Mouse (Mus musculus) kidney, embryonic 16.5 days (tissue): ENCODE measurements at regions not wholly inside any gene's neighbourhood (a gene's known extent, or its start where the extent isn't known, plus 50 kb on each side); places are given as distances from the start of the nearest gene placed in this dataset.

ENCODE experiments used
- ATAC-seq: fragments of 200-750 bp; cut with Nextera tagmentation; 2 replicates; pipeline ENCODE4 v1.8.0; 2017; ENCODE audit warnings: moderate TSS enrichment; ENCODE audit not compliant: low FRiP score, low TSS enrichment
- H3K27ac ChIP-seq: fragments of 300-500 bp; sonication (generic); 2 replicates; pipeline ENCODE4 v1.5.1; 2014; ENCODE audit warnings: low read length
- H3K27me3 ChIP-seq: fragments of 300-500 bp; sonication (generic); 2 replicates; pipeline ENCODE4 v1.6.1; 2014; ENCODE audit warnings: low read length, control low read depth, mixed read lengths; ENCODE audit not compliant: insufficient read depth
- H3K36me3 ChIP-seq: fragments of 300-500 bp; sonication (generic); 2 replicates; pipeline ENCODE4 v1.6.1; 2014; ENCODE audit warnings: low read length, control low read depth, mixed read lengths; ENCODE audit not compliant: insufficient read depth
- H3K4me1 ChIP-seq: fragments of 300-500 bp; sonication (generic); 2 replicates; pipeline ENCODE4 v1.6.1; 2014; ENCODE audit warnings: low read length, control low read depth, mixed read lengths; ENCODE audit not compliant: insufficient read depth
- H3K4me2 ChIP-seq: fragments of 300-500 bp; sonication (generic); replicated peaks from 2 replicates; pipeline ENCODE4 v1.6.1; 2014; ENCODE audit warnings: low read depth, low read length
- H3K4me3 ChIP-seq: fragments of 300-500 bp; sonication (generic); 2 replicates; pipeline ENCODE4 v1.5.1; 2014; ENCODE audit warnings: mild to moderate bottlenecking, low read length
- H3K9ac ChIP-seq: fragments of 300-500 bp; sonication (generic); replicated peaks from 2 replicates; pipeline ENCODE4 v1.6.1; 2014; ENCODE audit warnings: low read length
- H3K9me3 ChIP-seq: fragments of 300-500 bp; sonication (generic); 2 replicates; pipeline ENCODE4 v1.6.1; 2016; ENCODE audit warnings: low read length, control low read depth
- WGBS: fragments of 180-500 bp; shearing (Covaris S2); extraction: QIAGEN DNeasy Blood & Tissue Kit; methylation state at CpG from one replicate; pipeline ENCODE4 v1.1.7; 2014; 5-methylcytosine and 5-hydroxymethylcytosine counted together

DNA sequence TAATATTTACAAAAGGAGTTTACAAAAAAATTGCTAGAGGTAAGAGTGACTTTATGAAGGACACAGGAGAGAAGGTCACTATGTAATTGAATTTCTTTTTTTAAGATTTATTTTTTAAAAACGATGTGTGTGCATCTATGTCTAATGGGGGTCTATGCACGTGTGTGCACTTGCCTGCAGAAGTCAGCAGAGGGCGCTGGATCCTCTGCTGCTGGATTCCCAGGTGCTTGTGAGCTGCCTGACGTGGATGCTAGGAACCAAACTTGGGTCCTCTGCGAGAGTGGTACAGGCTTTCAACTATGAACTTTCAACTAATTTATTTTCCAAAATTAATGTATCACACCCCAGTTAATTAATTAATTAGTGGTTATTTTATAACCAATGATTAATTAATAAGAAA is 85.0 kb downstream of the Glrx3 start:
- no peak overlapping the region for H3K27ac ChIP-seq
- no peaks in the 10 kb centered on the region for H3K4me1 ChIP-seq
- no peak for ATAC-seq
- no peaks in the 10 kb centered on the region for H3K27me3 ChIP-seq
- no peaks in the 10 kb centered on the region for H3K9me3 ChIP-seq
- no peak overlapping the region for H3K4me2 ChIP-seq
- no peak overlapping the region for H3K9ac ChIP-seq
- no peaks in the 10 kb centered on the region for H3K36me3 ChIP-seq
- H3K4me3 ChIP-seq = no peak overlapping the region
- 79% methylated on average over 5 of the region's 5 CpGs for WGBS

DNA sequence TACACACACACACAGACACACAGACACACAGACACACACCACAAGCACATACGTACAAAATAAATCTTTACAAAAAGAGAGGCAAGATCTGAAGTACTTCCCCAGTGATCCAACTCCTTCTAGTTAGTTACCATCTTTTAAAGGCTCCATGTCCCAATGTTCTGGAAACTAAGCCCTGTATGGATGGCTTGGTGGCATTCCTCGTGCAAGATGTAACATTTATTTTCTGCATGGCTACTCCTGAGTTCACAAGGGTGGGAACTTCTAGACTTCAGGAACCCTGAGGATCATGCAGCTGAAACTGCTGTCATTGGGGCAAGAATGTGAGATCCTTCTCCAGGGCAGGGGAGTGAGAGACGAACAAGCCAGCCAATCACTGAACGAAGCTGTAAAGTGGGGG is 96.1 kb downstream of the Glrx3 start:
- no peak overlapping the region for H3K9ac ChIP-seq

DNA sequence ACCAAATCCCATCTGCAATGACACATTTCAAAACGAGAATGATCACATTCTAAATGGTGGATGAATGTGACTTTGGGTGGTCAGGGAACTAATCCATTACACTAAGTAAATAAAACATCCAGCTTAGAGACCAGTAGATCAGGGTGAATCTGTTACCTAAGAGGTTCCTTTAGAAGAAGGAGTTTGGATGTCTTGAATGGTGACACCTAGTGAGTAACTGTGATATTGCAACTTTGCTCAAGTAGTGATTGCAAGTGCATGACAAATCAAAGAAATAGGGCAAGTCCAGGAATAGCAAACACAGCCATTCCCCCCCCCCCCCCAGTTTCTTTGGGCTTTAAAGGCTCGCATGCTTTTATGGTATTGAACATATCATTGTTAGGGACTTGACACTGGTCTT is 112.6 kb downstream of the Glrx3 start:
- no peak for ATAC-seq

More for the DNA sequence above, 96.1 kb downstream of the Glrx3 start:
- H3K4me2 ChIP-seq = no peak overlapping the region
- H3K36me3 ChIP-seq = no peaks in the 10 kb centered on the region
- H3K27ac ChIP-seq = no peak overlapping the region
- H3K27me3 ChIP-seq = no peaks in the 10 kb centered on the region
- WGBS = 66% methylated on average over 4 of the region's 4 CpGs
- H3K4me3 ChIP-seq = no peak overlapping the region
- ATAC-seq = no peak
- no peaks in the 10 kb centered on the region for H3K9me3 ChIP-seq
- H3K4me1 ChIP-seq = no peaks in the 10 kb centered on the region

DNA sequence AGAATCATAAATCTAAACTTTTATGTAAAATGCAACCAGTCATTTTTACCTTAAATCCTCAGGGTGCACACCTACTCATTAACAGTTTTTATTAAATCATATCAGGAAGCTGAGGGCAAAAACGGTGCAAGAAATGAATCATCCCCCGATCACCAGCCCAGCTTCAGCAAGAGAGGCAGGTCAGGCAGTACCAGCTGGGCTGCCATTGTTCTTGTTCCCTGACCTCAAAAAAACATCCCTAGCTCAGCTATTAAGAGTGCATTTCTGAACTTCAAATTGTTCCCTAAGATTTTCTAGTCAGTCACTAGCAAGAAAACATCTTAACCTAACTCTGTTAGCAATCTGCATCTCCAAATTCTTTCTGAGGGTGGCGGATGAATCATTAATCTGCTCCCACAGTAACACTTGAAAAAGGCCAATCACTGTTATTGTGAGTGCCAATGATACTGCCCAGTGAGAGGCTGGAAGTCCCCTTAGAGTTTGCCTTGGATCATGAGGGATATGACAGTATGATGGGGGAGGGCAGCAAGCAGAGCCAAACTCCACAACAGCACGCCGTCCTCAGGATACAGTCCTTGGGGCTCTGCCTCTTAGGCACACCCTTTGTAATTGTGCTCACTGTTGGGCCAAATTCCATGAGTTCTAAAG is 115.3 kb downstream of the Glrx3 start:
- WGBS = 56% methylated on average over 5 of the region's 5 CpGs
- Histone ChIP-seq H3K9me3 (no peaks in the 10 kb centered on the region), H3K9ac (no peak overlapping the region), H3K4me2 (no peak overlapping the region), H3K4me1 (peaks cover 3% of the 10 kb centered on the region; the same call in 1 of the 2 replicates), H3K27me3 (no peaks in the 10 kb centered on the region), H3K4me3 (no peak overlapping the region), H3K36me3 (no peaks in the 10 kb centered on the region), H3K27ac (peak overlapping the region; percentile 84)
- ATAC-seq = 0 out of 2 replicates have a peak, but pooled peaks have one; percentile 57

More for the DNA sequence above, 112.6 kb downstream of the Glrx3 start:
- H3K4me3 ChIP-seq = no peak overlapping the region
- no peaks in the 10 kb centered on the region for H3K27me3 ChIP-seq
- H3K9me3 ChIP-seq = no peaks in the 10 kb centered on the region
- no peaks in the 10 kb centered on the region for H3K36me3 ChIP-seq
- H3K4me1 ChIP-seq = peaks cover 3% of the 10 kb centered on the region; the same call in 1 of the 2 replicates
- H3K4me2 ChIP-seq = no peak overlapping the region
- WGBS = 36% methylated on average over 2 of the region's 2 CpGs
- no peak overlapping the region for H3K27ac ChIP-seq
- H3K9ac ChIP-seq = no peak overlapping the region

DNA sequence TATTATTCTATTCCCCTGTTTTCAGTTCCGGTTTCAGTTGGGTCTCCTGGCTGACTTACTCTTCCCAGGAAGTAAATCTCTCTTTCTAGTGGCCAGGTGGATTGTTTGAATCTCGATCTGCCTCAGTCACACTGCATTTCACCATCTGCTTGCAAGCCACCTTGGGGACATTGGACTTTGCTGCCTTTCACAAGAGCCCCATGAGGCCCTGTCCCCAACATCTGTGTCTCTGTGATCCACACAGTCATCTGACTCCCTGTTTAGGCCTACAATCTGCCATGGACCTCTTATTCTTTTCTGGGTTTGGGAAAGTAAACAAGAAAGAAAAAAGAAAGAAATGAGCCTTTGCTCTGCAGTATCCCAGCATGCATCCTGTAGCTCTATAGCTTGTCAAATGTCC is 118.1 kb downstream of the Glrx3 start:
- Histone ChIP-seq H3K27me3 (no peaks in the 10 kb centered on the region), H3K36me3 (no peaks in the 10 kb centered on the region), H3K4me3 (no peak overlapping the region), H3K9ac (no peak overlapping the region), H3K9me3 (no peaks in the 10 kb centered on the region), H3K27ac (no peak overlapping the region), H3K4me2 (no peak overlapping the region), H3K4me1 (peaks cover 3% of the 10 kb centered on the region; the same call in 1 of the 2 replicates)
- no peak for ATAC-seq
- 66% methylated on average over 2 of the region's 2 CpGs for WGBS

DNA sequence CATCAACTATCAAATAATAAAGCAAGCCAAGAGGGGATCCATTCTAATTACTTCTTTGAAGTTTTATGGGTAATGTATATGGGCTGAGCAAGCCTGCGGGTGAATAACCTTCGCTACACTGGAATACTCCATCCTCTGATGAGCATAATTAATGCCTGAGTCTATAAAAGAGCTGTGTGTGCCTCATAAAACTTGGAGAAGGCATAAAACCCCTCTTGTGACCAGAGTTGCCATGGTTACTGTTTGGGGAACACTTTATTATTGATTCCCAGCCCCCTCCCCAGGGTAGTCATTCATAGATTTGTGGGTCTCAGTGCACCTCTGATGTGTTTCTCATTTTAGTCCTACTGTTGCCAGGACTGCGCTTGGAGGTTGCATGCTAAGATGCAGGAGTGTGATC is 120.0 kb downstream of the Glrx3 start:
- 60% methylated on average over 3 of the region's 3 CpGs for WGBS
- H3K4me2 ChIP-seq = no peak overlapping the region
- no peaks in the 10 kb centered on the region for H3K27me3 ChIP-seq
- H3K9me3 ChIP-seq = no peaks in the 10 kb centered on the region
- H3K9ac ChIP-seq = no peak overlapping the region
- H3K36me3 ChIP-seq = no peaks in the 10 kb centered on the region
- ATAC-seq = no peak
- no peak overlapping the region for H3K27ac ChIP-seq
- H3K4me3 ChIP-seq = no peak overlapping the region
- H3K4me1 ChIP-seq = peaks cover 3% of the 10 kb centered on the region; the same call in 1 of the 2 replicates

DNA sequence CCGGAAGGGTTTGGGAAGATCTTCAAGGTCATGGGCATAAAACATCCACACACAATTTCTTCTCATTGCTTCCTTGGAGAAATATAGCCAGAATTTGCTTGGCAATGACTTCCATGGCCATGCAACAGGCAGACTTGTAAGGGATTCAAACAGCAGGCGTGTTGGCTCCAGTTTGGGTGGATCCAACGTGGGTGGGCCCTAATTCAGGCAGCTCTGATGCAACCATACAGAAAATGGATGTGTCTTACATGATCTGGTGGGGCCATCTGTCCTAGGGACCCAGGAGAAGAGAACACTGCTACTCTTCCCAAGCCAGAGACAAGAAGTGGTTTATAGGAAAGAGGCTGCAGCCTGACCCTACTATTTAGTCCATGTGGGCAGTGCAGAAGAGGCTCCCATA is 121.5 kb downstream of the Glrx3 start:
- H3K27ac ChIP-seq = no peak overlapping the region
- H3K4me1 ChIP-seq = no peaks in the 10 kb centered on the region
- H3K9me3 ChIP-seq = no peaks in the 10 kb centered on the region
- no peak overlapping the region for H3K9ac ChIP-seq
- 84% methylated on average over 3 of the region's 3 CpGs for WGBS
- ATAC-seq = no peak
- no peaks in the 10 kb centered on the region for H3K36me3 ChIP-seq
- H3K4me2 ChIP-seq = no peak overlapping the region
- no peaks in the 10 kb centered on the region for H3K27me3 ChIP-seq
- H3K4me3 ChIP-seq = no peak overlapping the region

DNA sequence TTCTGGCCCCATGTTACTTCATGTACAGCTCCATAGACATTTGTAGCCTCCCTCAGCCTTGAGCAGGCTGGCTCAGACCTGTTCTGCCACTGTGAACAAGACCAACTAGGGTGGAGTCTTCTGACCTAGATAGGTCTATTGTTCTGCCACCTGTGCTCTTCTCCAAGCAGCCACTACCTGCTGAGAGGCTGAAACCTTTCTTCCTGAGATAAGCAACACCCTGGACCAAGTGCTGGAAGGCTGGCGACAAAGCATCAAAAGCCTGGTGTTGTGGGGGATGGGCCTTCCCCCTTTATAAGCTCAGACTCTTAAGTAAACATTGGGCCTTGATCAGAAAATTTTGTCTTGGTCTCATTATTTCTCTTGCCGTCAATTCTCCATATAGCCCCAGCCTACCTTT is 132.8 kb downstream of the Glrx3 start:
- H3K9ac ChIP-seq = no peak overlapping the region
- 95% methylated on average over 2 of the region's 2 CpGs for WGBS
- no peak for ATAC-seq

DNA sequence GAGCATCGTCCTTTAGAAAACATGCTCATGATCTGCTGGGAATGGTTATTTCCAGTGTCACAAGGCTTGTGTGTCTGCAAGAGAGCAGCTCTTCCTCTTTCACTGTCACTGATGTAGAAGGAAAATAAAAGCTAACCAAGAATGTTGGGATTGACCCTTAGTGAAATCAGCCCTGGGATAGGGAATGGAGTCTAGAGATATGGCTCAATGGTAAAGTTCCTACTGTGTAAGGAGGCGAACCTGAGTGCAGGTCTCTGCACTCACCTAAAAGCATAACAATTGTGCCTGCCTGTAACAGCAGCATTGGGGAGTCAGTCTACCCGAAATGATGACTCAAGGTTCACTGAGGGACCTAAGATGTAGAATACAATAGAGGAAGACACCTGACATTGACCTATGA is 138.1 kb downstream of the Glrx3 start:
- peaks cover 8% of the 10 kb centered on the region for H3K4me1 ChIP-seq
- H3K9me3 ChIP-seq = no peaks in the 10 kb centered on the region
- no peak overlapping the region for H3K9ac ChIP-seq
- H3K4me3 ChIP-seq = no peak overlapping the region
- H3K36me3 ChIP-seq = no peaks in the 10 kb centered on the region
- H3K4me2 ChIP-seq = no peak overlapping the region
- ATAC-seq = no peak
- no peaks in the 10 kb centered on the region for H3K27me3 ChIP-seq
- no peak overlapping the region for H3K27ac ChIP-seq
- 84% methylated on average over 3 of the region's 3 CpGs for WGBS

More for the DNA sequence above, 132.8 kb downstream of the Glrx3 start:
- Histone ChIP-seq H3K36me3 (no peaks in the 10 kb centered on the region), H3K27ac (no peak overlapping the region), H3K9me3 (no peaks in the 10 kb centered on the region), H3K4me1 (no peaks in the 10 kb centered on the region), H3K4me2 (no peak overlapping the region), H3K27me3 (no peaks in the 10 kb centered on the region), H3K4me3 (no peak overlapping the region)

DNA sequence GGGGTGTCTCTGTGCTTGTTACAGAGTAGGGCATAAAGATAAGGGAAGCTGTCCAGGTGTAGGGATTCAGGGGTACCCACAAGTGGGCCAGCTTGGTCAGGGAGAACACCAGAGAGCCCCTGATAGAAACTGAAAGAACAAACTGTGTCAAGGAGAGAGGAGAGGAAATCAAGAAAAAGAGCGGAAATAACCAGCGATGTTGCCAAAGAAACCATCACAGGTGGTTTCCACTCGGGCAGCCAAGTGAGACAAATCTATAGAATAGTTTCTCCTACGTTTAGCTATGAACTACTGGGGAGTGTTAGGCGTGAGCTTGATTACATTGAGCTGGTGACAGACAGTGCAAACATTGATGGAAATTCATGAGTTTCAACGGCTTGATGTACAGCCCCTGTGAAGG is 138.8 kb downstream of the Glrx3 start:
- Histone ChIP-seq H3K4me2 (no peak overlapping the region), H3K27ac (peak overlapping the region; percentile 52; the same call in 1 of the 2 replicates), H3K4me1 (peaks cover 8% of the 10 kb centered on the region), H3K4me3 (no peak overlapping the region), H3K9me3 (no peaks in the 10 kb centered on the region), H3K36me3 (no peaks in the 10 kb centered on the region), H3K27me3 (no peaks in the 10 kb centered on the region), H3K9ac (no peak overlapping the region)
- 0 out of 2 replicates have a peak, but pooled peaks have one; percentile 63 for ATAC-seq
- WGBS = 20% methylated on average over 6 of the region's 6 CpGs
